Mouse (Mus musculus): ENCODE results near the gene Fam20c. TPM values are rescaled to one million over a fixed set of nuclear protein-coding genes. Genes with fewer than 3 reads are reported as not detected.

Gene Fam20c
- total RNA-seq, 2 experiments from 2014 or later: 13.6 to 31.5 TPM

- intact Hi-C loops (cut with DNase I; ENCODE audit: low total_unique reads): no loop called here
- peak; percentile 44 for DNase-seq
These were observed 1.4 kb downstream of the Fam20c start for GRCm38 (mm10) chr5:138755453-138756301.

GRCm38 (mm10) chr5:138756311-138757085 is 2.2 kb downstream of the Fam20c start:
- DNase-seq: peak; percentile 73
- intact Hi-C loops (cut with DNase I; ENCODE audit: low total_unique reads): no loop called here

- intact Hi-C loops (cut with DNase I; ENCODE audit: low total_unique reads): no loop called here
- no peak for DNase-seq
These were observed 2.8 kb downstream of the Fam20c start for GRCm38 (mm10) chr5:138757135-138757534.

GRCm38 (mm10) chr5:138757616-138758015 is 3.3 kb downstream of the Fam20c start:
- intact Hi-C loops (cut with DNase I; ENCODE audit: low total_unique reads): no loop called here
- DNase-seq: peak; percentile 24

- intact Hi-C loops (cut with DNase I; ENCODE audit: low total_unique reads): no loop called here
- DNase-seq: peak; percentile 49
These were observed 4.2 kb downstream of the Fam20c start for GRCm38 (mm10) chr5:138758533-138758932.

GRCm38 (mm10) chr5:138761836-138762334 is 7.6 kb downstream of the Fam20c start:
- intact Hi-C loops (cut with DNase I; ENCODE audit: low total_unique reads): no loop called here
- no peak for DNase-seq

GRCm38 (mm10) chr5:138762361-138762760 is 8.0 kb downstream of the Fam20c start:
- intact Hi-C loops (cut with DNase I; ENCODE audit: low total_unique reads): no loop called here
- DNase-seq: no peak

- DNase-seq: no peak
These were observed 10.3 kb downstream of the Fam20c start for GRCm38 (mm10) chr5:138764601-138765000.

GRCm38 (mm10) chr5:138767650-138768049 is 13.3 kb downstream of the Fam20c start:
- no peak for DNase-seq
- intact Hi-C loops (cut with DNase I; ENCODE audit: low total_unique reads): no loop called here

More at GRCm38 (mm10) chr5:138764601-138765000, 10.3 kb downstream of the Fam20c start:
- intact Hi-C loops (cut with DNase I; ENCODE audit: low total_unique reads): no loop called here

- no peak for DNase-seq
- intact Hi-C loops (cut with DNase I; ENCODE audit: low total_unique reads): no loop called here
These were observed 14.4 kb downstream of the Fam20c start for GRCm38 (mm10) chr5:138768704-138769103.

- no peak for DNase-seq
These were observed 14.8 kb downstream of the Fam20c start for GRCm38 (mm10) chr5:138769126-138769525.

GRCm38 (mm10) chr5:138775096-138775495 is 20.8 kb downstream of the Fam20c start:
- no peak for DNase-seq
- intact Hi-C loops (cut with DNase I; ENCODE audit: low total_unique reads): no loop called here

More at GRCm38 (mm10) chr5:138769126-138769525, 14.8 kb downstream of the Fam20c start:
- intact Hi-C loops (cut with DNase I; ENCODE audit: low total_unique reads): no loop called here

- intact Hi-C loops (cut with DNase I; ENCODE audit: low total_unique reads): no loop called here
- peak; percentile 29 for DNase-seq
These were observed 22.0 kb downstream of the Fam20c start for GRCm38 (mm10) chr5:138776346-138776745.

GRCm38 (mm10) chr5:138778731-138779463 is 24.6 kb downstream of the Fam20c start:
- intact Hi-C loops (cut with DNase I; ENCODE audit: low total_unique reads): no loop called here
- DNase-seq: no peak

GRCm38 (mm10) chr5:138779655-138780054 is 25.3 kb downstream of the Fam20c start:
- intact Hi-C loops (cut with DNase I; ENCODE audit: low total_unique reads): no loop called here
- no peak for DNase-seq

GRCm38 (mm10) chr5:138782697-138783096 is 28.4 kb downstream of the Fam20c start:
- intact Hi-C loops (cut with DNase I; ENCODE audit: low total_unique reads): no loop called here
- DNase-seq: no peak

GRCm38 (mm10) chr5:138783181-138783580 is 28.9 kb downstream of the Fam20c start:
- intact Hi-C loops (cut with DNase I; ENCODE audit: low total_unique reads): no loop called here
- no peak for DNase-seq

- no peak for DNase-seq
- intact Hi-C loops (cut with DNase I; ENCODE audit: low total_unique reads): no loop called here
These were observed 31.7 kb downstream of the Fam20c start for GRCm38 (mm10) chr5:138785986-138786515.

GRCm38 (mm10) chr5:138787648-138788047 is 33.3 kb downstream of the Fam20c start:
- intact Hi-C loops (cut with DNase I; ENCODE audit: low total_unique reads): no loop called here

More at GRCm38 (mm10) chr5:138787648-138788047, 33.3 kb downstream of the Fam20c start:
- no peak for DNase-seq

Measured in gastrocnemius, postnatal 14 days (tissue).